Mouse (Mus musculus) MEL (cell line): ENCODE measurements at regions not wholly inside any gene's neighbourhood (a gene's known extent, or its start where the extent isn't known, plus 50 kb on each side); places are given as distances from the start of the nearest gene placed in this dataset.

Source experiments
- DNase-seq: peaks from one replicate; pipeline ENCODE4 v3.0.0; 2011; ENCODE audit warnings: low read depth, low spot score
- H3K27ac ChIP-seq: 2 replicates; pipeline ENCODE4 v1.5.1; 2012; ENCODE audit warnings: low read depth, mild to moderate bottlenecking, control low read depth, low read length, moderate library complexity; ENCODE audit not compliant: control insufficient read depth
- H3K27me3 ChIP-seq, 2 experiments: fragments of 150-350 bp in 1 of 2; sonication (generic) in 1 of 2; 2 replicates each; pipeline ENCODE4 v1.6.1; 2012; ENCODE audit warnings: low read length in 2 of 2, mild to moderate bottlenecking in 2 of 2, improper control_type of control experiment in 1 of 2, moderate library complexity in 1 of 2; ENCODE audit not compliant: insufficient read depth in 2 of 2, control insufficient read depth in 1 of 2
- H3K36me3 ChIP-seq, 2 experiments: 2 replicates each; pipeline ENCODE4 v1.6.1; 2012 to 2014; ENCODE audit warnings: low read length in 2 of 2, improper control_type of control experiment in 1 of 2, inconsistent platforms in 1 of 2, mild to moderate bottlenecking in 1 of 2; ENCODE audit not compliant: insufficient read depth in 2 of 2, control insufficient read depth in 1 of 2
- H3K4me1 ChIP-seq, 2 experiments: fragments of 150-350 bp in 1 of 2; sonication (generic) in 1 of 2; 2 replicates each; pipeline ENCODE4 v1.6.1; 2012; ENCODE audit warnings: low read length in 2 of 2, improper control_type of control experiment in 1 of 2, mild to moderate bottlenecking in 1 of 2; ENCODE audit not compliant: insufficient read depth in 2 of 2, control insufficient read depth in 1 of 2
- H3K4me3 ChIP-seq, 2 experiments: fragments of 150-350 bp in 1 of 2; sonication (generic) in 1 of 2; 2 replicates each; pipeline ENCODE4 v1.5.1; 2012; ENCODE audit warnings: low read depth in 2 of 2, low read length in 2 of 2, mild to moderate bottlenecking in 2 of 2, moderate library complexity in 2 of 2, control low read depth in 1 of 2, improper control_type of control experiment in 1 of 2; ENCODE audit not compliant: control insufficient read depth in 1 of 2, insufficient read depth in 1 of 2
- H3K79me2 ChIP-seq: 2 replicates; pipeline ENCODE4 v1.6.1; 2012; ENCODE audit warnings: mild to moderate bottlenecking, low read length, moderate library complexity; ENCODE audit not compliant: control insufficient read depth, poor library complexity, insufficient read depth
- H3K9ac ChIP-seq: 2 replicates; pipeline ENCODE4 v1.6.1; 2012; ENCODE audit warnings: low read depth, mild to moderate bottlenecking, control low read depth, low read length, moderate library complexity; ENCODE audit not compliant: control insufficient read depth, poor library complexity, severe bottlenecking
- H3K9me3 ChIP-seq: fragments of 150-350 bp; sonication (generic); replicated peaks from 2 replicates; pipeline ENCODE4 v1.6.1; 2012; ENCODE audit warnings: mild to moderate bottlenecking, low read length, improper control_type of control experiment, moderate library complexity; ENCODE audit not compliant: insufficient read depth
- BHLHE40 ChIP-seq: IDR thresholded peaks from 2 replicates; pipeline ENCODE4 v1.6.1; 2012; ENCODE audit warnings: low read depth, mild to moderate bottlenecking, inconsistent platforms, low read length, improper control_type of control experiment, borderline replicate concordance
- CHD2 ChIP-seq: IDR thresholded peaks from 2 replicates; pipeline ENCODE4 v1.6.1; 2011; ENCODE audit warnings: low read length, improper control_type of control experiment
- ELF1 ChIP-seq: IDR thresholded peaks from 2 replicates; pipeline ENCODE4 v1.6.1; 2014; ENCODE audit warnings: low read depth, mild to moderate bottlenecking, inconsistent platforms, low read length, improper control_type of control experiment, moderate library complexity
- ETS1 ChIP-seq: IDR thresholded peaks from 2 replicates; pipeline ENCODE4 v1.6.1; 2012; ENCODE audit warnings: low read depth, mild to moderate bottlenecking, inconsistent platforms, low read length, improper control_type of control experiment, moderate library complexity
- HCFC1 ChIP-seq: IDR thresholded peaks from 2 replicates; pipeline ENCODE4 v1.6.1; 2012; ENCODE audit warnings: low read depth, mild to moderate bottlenecking, inconsistent platforms, low read length, improper control_type of control experiment, moderate library complexity
- JUND ChIP-seq: IDR thresholded peaks from 2 replicates; pipeline ENCODE4 v1.6.1; 2011; ENCODE audit warnings: low read depth, mild to moderate bottlenecking, improper control_type of control experiment, low read length
- MAX ChIP-seq: IDR thresholded peaks from 2 replicates; pipeline ENCODE4 v1.6.1; 2011; ENCODE audit warnings: low read length, improper control_type of control experiment
- MAZ ChIP-seq: IDR thresholded peaks from 2 replicates; pipeline ENCODE4 v1.6.1; 2012; ENCODE audit warnings: low read depth, mild to moderate bottlenecking, inconsistent platforms, low read length, improper control_type of control experiment
- MEF2A ChIP-seq: IDR thresholded peaks from 2 replicates; pipeline ENCODE4 v1.6.1; 2014; ENCODE audit warnings: low read depth, mild to moderate bottlenecking, inconsistent platforms, low read length, improper control_type of control experiment; ENCODE audit not compliant: poor library complexity, insufficient replicate concordance, severe bottlenecking; ENCODE audit errors: extremely low read depth
- MXI1 ChIP-seq: IDR thresholded peaks from 2 replicates; pipeline ENCODE4 v1.6.1; 2011; ENCODE audit warnings: mild to moderate bottlenecking, low read depth, low read length, improper control_type of control experiment
- NRF1 ChIP-seq: IDR thresholded peaks from 2 replicates; pipeline ENCODE4 v1.6.1; 2014; ENCODE audit warnings: low read depth, mild to moderate bottlenecking, inconsistent platforms, low read length, improper control_type of control experiment, moderate library complexity; ENCODE audit not compliant: poor library complexity, insufficient read depth, severe bottlenecking
- POLR2AphosphoS2 ChIP-seq: IDR thresholded peaks from 2 replicates; pipeline ENCODE4 v1.6.1; 2011; ENCODE audit warnings: low read length, improper control_type of control experiment
- RAD21 ChIP-seq: IDR thresholded peaks from 2 replicates; pipeline ENCODE4 v1.6.1; 2011; ENCODE audit warnings: mild to moderate bottlenecking, low read depth, low read length, improper control_type of control experiment
- SIN3A ChIP-seq: IDR thresholded peaks from 2 replicates; pipeline ENCODE4 v1.6.1; 2012; ENCODE audit warnings: low read length, improper control_type of control experiment, inconsistent platforms
- UBTF ChIP-seq: IDR thresholded peaks from 2 replicates; pipeline ENCODE4 v1.6.1; 2012; ENCODE audit warnings: low read depth, mild to moderate bottlenecking, inconsistent platforms, low read length, improper control_type of control experiment, moderate library complexity, borderline replicate concordance; ENCODE audit not compliant: insufficient read depth
- ZMIZ1 ChIP-seq: IDR thresholded peaks from 2 replicates; pipeline ENCODE4 v1.6.1; 2012; ENCODE audit warnings: low read depth, mild to moderate bottlenecking, inconsistent platforms, low read length, improper control_type of control experiment, moderate library complexity

DNA sequence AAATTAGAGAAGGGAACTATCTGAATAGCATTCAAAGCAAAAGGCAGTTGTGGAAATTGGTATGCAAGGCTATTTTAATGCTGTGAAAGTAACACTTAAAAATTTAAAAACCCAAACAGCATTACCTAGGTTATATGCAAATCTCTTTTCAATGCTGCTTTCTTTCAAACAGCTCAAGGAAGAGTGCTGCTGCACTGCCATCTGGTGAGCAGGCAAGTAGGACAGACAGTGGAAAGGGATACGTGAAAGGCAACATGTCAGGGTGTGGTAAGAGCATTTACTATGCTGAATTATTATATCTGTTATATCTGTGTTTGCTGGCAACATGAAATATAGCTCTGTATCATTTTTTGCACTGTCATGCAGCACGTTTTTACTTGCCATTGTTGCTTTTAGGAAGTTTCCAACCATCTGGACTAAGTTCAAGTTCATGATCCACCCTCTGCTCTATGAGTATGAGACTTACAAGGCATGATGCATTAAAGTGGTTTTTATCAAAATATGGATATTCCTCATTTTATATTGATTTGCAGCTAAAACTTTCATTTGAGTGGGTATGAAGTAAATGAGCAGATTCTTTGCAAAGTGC is 1223.0 kb downstream of the Dnajb9 start (continued):
- TF ChIP-seq NRF1, result no peak

GRCm38 (mm10) chr12:42986505-42986904 is 1223.6 kb downstream of the Dnajb9 start:
- Histone ChIP-seq H3K9ac (no peak overlapping the region), H3K4me3 (no peak overlapping the region), H3K9me3 (no peaks in the 10 kb centered on the region), H3K79me2 (no peaks in the 10 kb centered on the region), H3K36me3 (no peaks in the 10 kb centered on the region), H3K27me3 (no peaks in the 10 kb centered on the region), H3K27ac (no peak overlapping the region), H3K4me1 (peaks cover 0 to 4% of the 10 kb centered on the region in 2 experiments; a peak in 2 of 4 replicates)
- no peak for DNase-seq
- peak; percentile 35; the same call in 1 of the 2 replicates for TF ChIP-seq ETS1
- TF ChIP-seq ZMIZ1, result no peak

- TF ChIP-seq ELF1 (no peak), NRF1 (no peak)
- Histone ChIP-seq H3K36me3 (no peaks in the 10 kb centered on the region), H3K9ac (no peak overlapping the region), H3K79me2 (no peaks in the 10 kb centered on the region), H3K9me3 (no peaks in the 10 kb centered on the region), H3K27me3 (no peaks in the 10 kb centered on the region), H3K27ac (no peak overlapping the region), H3K4me1 (peaks cover 0 to 4% of the 10 kb centered on the region in 2 experiments; a peak in 2 of 4 replicates), H3K4me3 (no peak overlapping the region)
- DNase-seq, result no peak
Observed at GRCm38 (mm10) chr12:42986096-42986495, 1224.0 kb downstream of the Dnajb9 start.

DNA sequence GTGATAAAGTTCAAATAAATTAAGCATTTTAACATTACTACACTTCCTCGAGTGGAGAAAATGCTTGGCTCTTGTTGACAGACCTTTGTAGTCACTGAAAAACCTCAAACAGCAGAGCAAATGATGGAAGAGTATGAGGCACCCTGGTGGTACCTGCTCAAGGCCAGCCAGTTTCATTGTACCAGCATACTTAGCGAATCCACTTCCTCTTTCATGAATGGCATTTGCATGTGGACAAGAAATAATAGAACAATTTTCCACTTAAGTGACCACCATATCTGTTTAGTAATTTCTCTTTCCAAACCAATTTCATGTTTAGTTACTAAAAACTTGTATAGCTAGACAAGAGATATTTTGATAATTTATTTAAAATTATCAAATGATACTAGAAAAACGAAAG is 1231.3 kb downstream of the Dnajb9 start:
- Histone ChIP-seq H3K27ac (no peak overlapping the region), H3K27me3 (no peaks in the 10 kb centered on the region), H3K4me1 (no peaks in the 10 kb centered on the region), H3K4me3 (no peak overlapping the region), H3K79me2 (no peaks in the 10 kb centered on the region), H3K36me3 (no peaks in the 10 kb centered on the region), H3K9me3 (no peaks in the 10 kb centered on the region), H3K9ac (no peak overlapping the region)
- DNase-seq, result no peak
- no peak for TF ChIP-seq ETS1
- no peak for TF ChIP-seq MAX
- no peak for TF ChIP-seq UBTF
- no peak for TF ChIP-seq MXI1
- no peak for TF ChIP-seq BHLHE40
- TF ChIP-seq JUND, result no peak
- no peak for TF ChIP-seq POLR2AphosphoS2
- no peak for TF ChIP-seq ELF1
- TF ChIP-seq MAZ, result no peak
- TF ChIP-seq RAD21, result no peak
- TF ChIP-seq CHD2, result no peak
- TF ChIP-seq SIN3A, result no peak
- TF ChIP-seq HCFC1, result no peak
- TF ChIP-seq MEF2A, result no peak
